Mouse (Mus musculus) adrenal gland, postnatal 36 days (tissue): ENCODE data around the gene Amz2. TPM values are rescaled to one million over a fixed set of nuclear protein-coding genes. Genes with fewer than 3 reads are reported as not detected.

ENCODE experiments used
- DNase-seq, 2 experiments: peaks; one replicate each; pipeline ENCODE4 v3.0.0; 2021; ENCODE audit warnings: mixed read lengths in 1 of 2
- long read RNA-seq, 2 experiments: library from polyadenylated mRNA; stranded (forward); transcript quantifications; one replicate each; pipeline ENCODE4 v2.0.0; 2021; ENCODE audit warnings: borderline sequencing depth in 2 of 2
- total RNA-seq, 2 experiments: library from RNA; stranded (reverse); gene quantifications; 2 replicates each; pipeline ENCODE4 v1.2.3; 2021

Gene Amz2
- total RNA-seq, result 10 to 100 TPM; 36.7 to 49.2 TPM
- long read RNA-seq, experiment 1, transcript Amz2-202 (9 exons, 2,816 nt), result major isoform, 16 of 38 reads
- long read RNA-seq, experiment 1, transcript Amz2-203 (8 exons, 1,832 nt), result minor isoform, 10 of 38 reads
- long read RNA-seq, experiment 1, partial matches to known transcripts, result 7 of 38 reads
- long read RNA-seq, experiment 1, other reads (novel, unspliced or antisense), result 4 of 38 reads
- long read RNA-seq, experiment 2, transcript Amz2-202 (9 exons, 2,816 nt), result major isoform, 7 of 16 reads
- long read RNA-seq, experiment 2, partial matches to known transcripts, result 1 of 16 reads
- long read RNA-seq, experiment 2, other reads (novel, unspliced or antisense), result 3 of 16 reads

DNA sequence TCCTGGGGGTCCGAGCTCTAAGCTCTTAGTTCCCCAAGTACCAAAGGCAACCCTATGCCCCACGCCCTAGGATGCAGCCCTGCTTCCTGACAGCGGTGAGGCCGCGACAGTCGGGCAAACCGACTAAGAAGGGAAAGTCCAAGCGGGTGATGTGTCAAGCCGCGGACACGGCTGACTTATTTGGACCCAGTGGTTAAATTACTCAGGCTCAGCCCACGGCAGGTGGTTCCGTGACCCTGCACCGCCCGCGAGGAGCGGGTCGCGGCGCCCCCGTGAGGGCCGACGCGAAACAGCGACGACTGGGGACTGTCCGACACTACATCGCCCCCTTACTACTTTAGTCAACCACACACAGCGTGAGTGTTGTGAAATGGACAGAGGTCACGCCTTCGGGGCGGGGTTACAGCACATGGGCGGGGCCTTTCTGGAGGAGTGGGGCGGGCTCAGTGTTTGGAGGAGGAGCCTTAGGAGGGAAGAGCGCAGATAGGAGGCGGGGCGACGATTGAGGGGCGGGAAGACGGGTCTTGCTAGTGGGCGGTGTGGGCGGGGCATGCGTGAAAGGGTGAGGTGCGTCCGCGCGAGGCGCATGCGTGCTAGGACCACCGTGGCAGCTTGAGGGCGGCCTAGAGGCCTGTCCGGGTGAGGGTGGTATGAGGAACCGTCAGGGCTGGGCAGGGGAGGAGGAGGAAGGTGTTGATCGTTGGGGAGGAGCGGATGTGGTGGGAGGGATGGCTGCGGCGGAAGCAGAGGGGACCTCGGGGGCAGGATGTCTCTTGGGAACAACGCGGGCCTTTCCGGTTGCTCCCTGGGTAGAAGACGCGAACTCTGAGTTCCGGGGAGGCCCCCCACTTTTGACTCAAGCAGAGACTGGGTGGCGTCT is at the start of gene Amz2:
Gene Amz2, plus strand, starts transcription at position 555 of the 880 bp plus-strand sequence.
- DNase-seq, result peak; percentile 99

- DNase-seq, result no peak
These were observed 49.1 kb upstream of the Amz2 start for GRCm38 (mm10) chr11:109376484-109377143.

DNA sequence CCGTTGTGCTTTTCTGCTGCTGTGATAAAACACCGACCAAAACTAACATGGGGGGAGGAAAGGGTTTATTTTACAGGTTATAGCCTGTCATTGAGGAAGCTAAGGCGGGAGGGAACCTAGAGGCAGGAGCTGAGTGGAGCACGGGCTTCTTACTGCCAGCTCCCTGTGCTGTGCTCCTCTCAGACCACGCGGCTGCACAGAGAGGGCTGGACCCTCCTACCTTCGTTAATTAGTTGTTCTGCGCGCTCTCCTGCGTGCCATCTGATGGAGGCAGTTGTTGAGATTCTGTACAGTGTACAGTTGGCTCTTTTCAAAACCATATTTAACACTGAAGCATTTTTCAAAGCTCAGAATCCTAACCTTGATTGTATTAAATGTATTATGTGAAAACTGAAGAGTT is 48.3 kb upstream of the Amz2 start:
- no peak for DNase-seq

DNA sequence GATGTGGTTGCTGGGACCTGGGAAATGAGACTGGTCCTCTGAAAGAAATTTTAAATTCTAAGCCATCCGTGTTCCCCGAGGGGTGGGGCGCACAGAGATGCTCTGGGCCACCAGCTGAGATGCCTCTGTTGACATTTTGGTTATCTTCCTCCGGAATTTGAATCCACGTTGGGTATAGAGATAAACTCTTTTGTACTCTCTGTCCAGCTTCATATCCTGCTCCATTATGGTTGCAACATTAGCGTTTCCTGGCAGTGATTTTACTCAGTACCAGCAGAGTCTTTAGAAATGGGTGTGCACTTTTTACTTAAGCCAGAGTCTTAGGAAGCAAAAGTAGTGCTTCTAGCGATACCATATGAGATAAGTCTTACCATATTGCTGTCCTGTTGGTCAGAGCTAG is 47.7 kb upstream of the Amz2 start:
- DNase-seq, result no peak

- no peak for DNase-seq
These were observed 45.1 kb upstream of the Amz2 start for GRCm38 (mm10) chr11:109380662-109381061.

- no peak for DNase-seq
These were observed 40.5 kb upstream of the Amz2 start for GRCm38 (mm10) chr11:109385296-109385695.

DNA sequence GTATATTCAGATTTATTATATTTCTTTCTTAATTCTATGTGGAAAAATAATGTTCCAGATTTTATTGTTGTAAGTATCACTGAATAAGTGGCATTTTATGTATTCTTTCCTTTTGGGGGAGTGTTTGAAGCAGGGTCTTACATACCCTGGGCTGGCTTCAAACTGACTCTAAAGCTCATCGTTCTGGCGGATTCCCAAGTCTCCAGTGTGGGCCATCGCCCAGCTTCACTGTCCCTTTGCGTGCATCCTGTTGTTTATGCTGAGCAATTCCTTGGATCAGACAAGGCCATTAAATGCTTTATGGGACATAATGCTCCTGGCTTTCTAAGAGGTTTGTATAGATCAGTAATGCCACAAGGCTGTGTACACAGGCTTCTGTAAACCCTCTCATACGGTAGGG is 36.7 kb upstream of the Amz2 start:
- no peak for DNase-seq

DNA sequence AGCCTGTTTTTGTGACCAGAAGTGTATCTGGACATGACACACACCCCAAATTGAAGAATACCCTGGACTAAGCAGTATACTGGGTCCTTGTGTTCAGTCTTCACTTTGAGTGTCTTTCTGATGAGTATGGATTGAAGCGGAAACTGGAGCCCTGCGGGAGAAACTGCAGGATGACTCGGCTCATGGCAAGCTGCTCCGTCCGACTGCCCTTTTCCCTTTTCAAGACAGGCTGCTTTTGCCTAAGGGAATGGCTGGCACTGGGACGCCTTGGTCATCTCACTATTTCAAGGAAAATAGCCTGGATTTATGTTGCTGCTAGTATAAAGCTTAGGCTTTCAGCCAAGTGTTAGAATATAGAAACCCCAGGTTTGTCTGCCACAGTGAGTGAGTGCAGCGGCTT is 34.5 kb upstream of the Amz2 start:
- DNase-seq, result no peak

DNA sequence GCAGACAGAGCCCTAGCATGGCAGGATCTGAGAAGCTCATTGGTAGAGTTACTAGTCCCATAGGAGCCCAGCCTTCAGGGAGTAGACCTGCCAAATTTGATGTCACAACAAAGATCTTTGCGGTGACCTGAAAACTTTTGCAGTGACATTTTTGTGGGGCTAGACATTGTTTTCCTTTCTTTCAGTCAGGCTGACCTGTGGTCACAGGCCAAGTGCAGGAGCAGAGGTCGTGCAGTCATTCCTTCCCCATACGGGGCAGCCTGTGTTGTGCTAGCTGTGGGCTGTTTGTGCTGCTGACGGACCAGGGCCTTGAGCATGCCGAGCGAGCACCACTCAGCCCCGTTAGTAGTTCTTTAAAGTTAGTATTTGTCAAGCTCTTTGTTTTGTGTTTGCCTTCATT is 34.0 kb upstream of the Amz2 start:
- peak; percentile 22 to 30 for DNase-seq

DNA sequence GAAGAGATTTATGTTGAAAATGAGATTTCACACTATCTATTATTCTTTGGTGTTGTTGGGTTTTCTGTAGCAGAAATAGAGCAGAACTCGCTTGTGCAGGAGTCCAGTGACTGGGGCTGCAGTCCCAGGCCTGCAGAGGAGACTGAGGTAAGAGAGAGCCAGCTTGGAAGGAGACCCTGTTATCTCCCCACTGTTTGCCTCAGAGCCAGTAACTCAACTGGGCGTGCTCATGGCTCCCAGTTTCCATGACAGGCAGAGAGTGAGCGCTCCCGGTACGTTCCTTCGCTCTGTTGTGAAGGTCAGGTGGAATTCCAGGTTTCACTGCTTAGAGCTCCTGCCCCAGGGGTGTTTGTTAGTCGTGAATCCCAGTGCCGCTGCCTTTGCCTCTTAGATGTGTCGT is 33.1 kb upstream of the Amz2 start:
- DNase-seq, result peak; percentile 40 to 53

DNA sequence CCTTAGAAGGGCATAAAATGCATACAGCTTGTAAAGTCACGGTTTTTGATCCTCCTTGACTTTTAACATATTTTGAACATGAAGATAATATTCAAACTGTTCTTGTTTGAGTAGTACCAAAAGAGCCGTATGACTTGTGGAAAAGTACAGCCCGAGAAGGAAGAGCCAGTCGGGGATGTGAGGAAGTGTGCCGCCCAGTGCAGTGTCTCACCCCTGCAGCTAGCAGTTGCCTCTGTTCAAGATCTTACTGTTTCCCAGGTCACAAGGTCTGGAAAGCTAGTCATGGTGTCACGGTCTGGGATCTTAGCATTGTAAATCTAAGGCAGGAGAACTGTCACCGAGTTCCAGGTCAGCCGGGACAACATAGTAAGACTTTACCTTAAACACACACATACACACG is 31.0 kb upstream of the Amz2 start:
- DNase-seq, result peak; percentile 25 to 38

DNA sequence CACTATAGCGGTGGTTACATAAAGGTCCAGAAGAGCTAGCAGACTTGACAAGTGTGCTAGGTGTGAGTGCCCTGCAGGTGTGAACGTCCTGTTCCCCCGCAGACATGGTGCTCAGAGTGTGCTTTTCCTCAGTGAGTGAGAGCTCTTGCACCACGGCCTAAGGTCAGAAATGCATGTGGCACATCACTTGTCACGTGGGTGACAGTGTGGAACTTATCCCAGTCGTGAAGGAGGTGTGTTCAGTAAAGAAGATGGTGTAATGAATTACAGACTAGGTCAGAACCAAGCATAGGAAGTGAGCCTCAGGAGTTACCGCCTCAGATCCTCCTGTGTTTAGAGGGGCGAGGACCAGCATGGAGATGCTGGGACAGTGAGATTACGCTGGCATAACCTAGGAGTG is 30.5 kb upstream of the Amz2 start:
- DNase-seq, result no peak

- no peak for DNase-seq
These were observed 19.3 kb upstream of the Amz2 start for GRCm38 (mm10) chr11:109406431-109406830.

DNA sequence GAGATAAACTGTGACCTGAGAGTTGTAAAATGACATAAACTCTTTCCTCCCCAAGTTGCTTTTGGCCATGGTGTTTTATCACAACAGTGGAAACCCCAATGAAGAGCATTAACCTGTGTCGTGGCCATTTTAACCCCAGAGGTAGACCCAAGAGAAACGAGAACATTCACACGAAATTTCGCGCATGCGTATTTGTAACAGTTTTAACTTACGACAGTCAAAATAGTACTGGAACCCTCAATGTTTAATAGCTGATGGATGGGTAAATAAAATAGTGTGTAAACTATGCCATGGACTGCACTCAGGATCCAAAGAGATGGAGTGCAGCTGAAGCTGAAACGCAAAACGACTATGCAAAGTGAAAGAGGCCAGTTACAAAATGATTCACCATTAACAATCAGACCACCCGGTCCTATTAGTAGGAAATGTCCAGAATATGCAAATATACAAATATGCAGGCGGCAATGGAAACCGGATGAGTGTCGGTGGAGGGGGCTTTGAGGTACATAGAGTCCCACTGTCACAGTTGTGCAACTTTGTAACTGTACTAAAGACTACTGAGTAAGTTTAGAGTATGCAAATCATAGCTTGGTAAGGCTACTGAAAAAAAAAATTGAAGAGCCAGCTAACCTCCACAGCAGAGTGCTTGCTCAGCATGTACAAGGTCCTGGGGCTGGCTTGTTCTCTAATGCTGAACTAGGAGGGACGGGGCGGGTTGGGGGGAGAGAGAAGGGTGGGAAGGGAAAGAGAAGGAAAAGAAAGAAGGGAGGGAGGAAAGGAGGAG is 15.4 kb upstream of the Amz2 start:
- DNase-seq, result no peak

- no peak for DNase-seq
These were observed 12.1 kb upstream of the Amz2 start, which contains the start of gene 9930022D16Rik for GRCm38 (mm10) chr11:109413617-109414016. Gene 9930022D16Rik (plus strand): TSS chr11:109413917.

- no peak for DNase-seq
These were observed 10.9 kb upstream of the Amz2 start for GRCm38 (mm10) chr11:109414802-109415201.

- no peak for DNase-seq
These were observed 8.9 kb upstream of the Amz2 start for GRCm38 (mm10) chr11:109416709-109417420.

GRCm38 (mm10) chr11:109417472-109418040 is 8.2 kb upstream of the Amz2 start:
- no peak for DNase-seq

DNA sequence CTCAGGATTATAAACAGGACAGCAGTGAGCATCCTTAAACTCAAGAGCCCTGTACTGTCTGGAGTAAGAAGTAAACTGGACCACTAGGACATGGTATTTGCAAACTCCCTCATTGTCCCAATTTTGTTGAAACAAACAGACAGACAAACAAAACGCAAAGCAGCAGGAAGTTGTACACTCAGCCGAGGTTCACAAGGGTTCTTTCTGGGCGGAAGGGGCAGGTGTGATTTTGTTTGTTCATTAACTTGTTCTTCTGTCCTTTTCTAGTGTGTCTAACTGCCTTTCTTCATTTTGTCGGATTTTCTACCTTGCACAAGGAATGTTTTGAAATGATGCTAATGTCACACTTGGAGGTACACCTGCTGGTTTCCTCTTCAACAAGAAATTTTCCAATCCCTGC is 6.3 kb upstream of the Amz2 start:
- no peak for DNase-seq

DNA sequence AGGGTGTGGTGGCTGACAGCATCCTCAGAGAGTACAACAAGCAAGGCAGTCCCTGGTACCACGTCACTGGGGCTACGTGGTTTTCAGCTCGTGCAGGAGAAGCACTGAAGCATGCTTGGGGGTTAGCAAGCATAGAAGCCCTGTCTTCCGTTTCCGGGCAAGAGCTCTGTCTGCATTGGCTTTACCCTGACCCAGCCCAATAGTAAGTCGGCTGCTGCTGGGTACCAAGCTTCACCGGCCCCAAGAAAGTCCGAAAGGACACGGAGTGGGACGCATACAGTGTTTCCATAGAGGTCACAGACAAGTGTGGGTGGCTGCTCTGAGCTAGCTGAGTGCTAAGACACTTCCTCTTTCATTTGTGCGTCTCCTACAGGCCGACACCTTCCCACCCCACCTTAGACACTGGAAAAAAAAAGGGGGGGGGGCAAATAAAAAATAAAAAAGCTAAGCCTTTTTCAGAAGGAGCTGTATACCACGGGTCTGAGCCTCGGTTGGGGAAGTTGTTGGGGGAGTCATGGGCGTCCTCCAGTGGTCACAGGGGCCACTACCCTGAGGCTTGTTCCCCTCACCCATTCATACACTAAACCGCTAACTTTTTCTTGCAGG is 5.7 kb upstream of the Amz2 start:
- no peak for DNase-seq
